Mouse (Mus musculus) stomach, postnatal 0 days (tissue): ENCODE measurements around the gene Abca9. TPM values are rescaled to one million over a fixed set of nuclear protein-coding genes. Genes with fewer than 3 reads are reported as not detected.

Experiments used
- ATAC-seq: fragments of 200-750 bp; cut with Nextera tagmentation; 2 replicates; pipeline ENCODE4 v1.8.0; 2017; ENCODE audit not compliant: low FRiP score, low TSS enrichment
- DNase-seq: peaks from one replicate; pipeline ENCODE4 v3.0.0-alpha.2; 2016; ENCODE audit warnings: low spot score
- H3K27ac ChIP-seq: fragments of 300-500 bp; sonication (generic); replicated peaks from 2 replicates; pipeline ENCODE4 v1.5.1; 2014; ENCODE audit warnings: mild to moderate bottlenecking, control low read depth
- H3K27me3 ChIP-seq: fragments of 300-500 bp; sonication (generic); 2 replicates; pipeline ENCODE4 v1.6.1; 2014; ENCODE audit warnings: low read length; ENCODE audit not compliant: control insufficient read depth, insufficient read depth
- H3K36me3 ChIP-seq: fragments of 300-500 bp; sonication (generic); 2 replicates; pipeline ENCODE4 v1.6.1; 2014; ENCODE audit warnings: low read length, mixed read lengths; ENCODE audit not compliant: control insufficient read depth, insufficient read depth
- H3K4me1 ChIP-seq: fragments of 300-500 bp; sonication (generic); replicated peaks from 2 replicates; pipeline ENCODE4 v1.6.1; 2014; ENCODE audit warnings: antibody characterized with exemption; ENCODE audit not compliant: control insufficient read depth, insufficient read depth
- H3K4me2 ChIP-seq: fragments of 300-500 bp; sonication (generic); replicated peaks from 2 replicates; pipeline ENCODE4 v1.6.1; 2014; ENCODE audit warnings: low read depth, mild to moderate bottlenecking, control low read depth, moderate library complexity
- H3K4me3 ChIP-seq: fragments of 300-500 bp; sonication (generic); 2 replicates; pipeline ENCODE4 v1.5.1; 2014; ENCODE audit warnings: low read depth, low read length, control low read depth
- H3K9ac ChIP-seq: fragments of 300-500 bp; sonication (generic); 2 replicates; pipeline ENCODE4 v1.6.1; 2014; ENCODE audit warnings: mild to moderate bottlenecking, low read length, control low read depth, mixed read lengths
- H3K9me3 ChIP-seq: fragments of 300-500 bp; sonication (generic); 2 replicates; pipeline ENCODE4 v1.6.1; 2016; ENCODE audit warnings: low read length; ENCODE audit not compliant: control insufficient read depth
- CTCF ChIP-seq: IDR thresholded peaks from 2 replicates; pipeline ENCODE4 v1.5.1; 2016; ENCODE audit warnings: antibody characterized with exemption, low read depth, mild to moderate bottlenecking, moderate library complexity
- EP300 ChIP-seq: optimal IDR thresholded peaks from 2 replicates; pipeline ENCODE3; 2016; ENCODE audit warnings: antibody characterized with exemption
- WGBS: fragments of 180-500 bp; shearing (Covaris S2); extraction: QIAGEN DNeasy Blood & Tissue Kit; methylation state at CpG from one replicate; pipeline ENCODE4 v1.1.7; 2014; 5-methylcytosine and 5-hydroxymethylcytosine counted together
- polyA plus RNA-seq: library from polyadenylated mRNA; unstranded; fragments of >200 nt; fragmentation: Nextera tagmentation; extraction: Ambion mirVana; gene quantifications from 2 replicates; pipeline ENCODE4 v1.2.1, GENCODE M21; 2015

Gene Abca9
- polyA plus RNA-seq, 1 experiment from 2014 or later = 1.0 TPM

GRCm38 (mm10) chr11:110095858-110096257, 72.1 kb downstream of the Abca9 start, which contains the start of gene Abca8a:
Gene Abca8a (minus strand): TSS chr11:110095978.
- H3K27me3 ChIP-seq = no peaks in the 10 kb centered on the region
- no peaks in the 10 kb centered on the region for H3K9me3 ChIP-seq
- H3K4me1 ChIP-seq = no peaks in the 10 kb centered on the region
- no peak within 1 kb of the TSS for H3K27ac ChIP-seq
- DNase-seq (no peak), ATAC-seq (no peak)
- peak within 1 kb of the TSS; percentile 19; the same call in 1 of the 2 replicates for H3K4me2 ChIP-seq
- H3K9ac ChIP-seq = 0 out of 2 replicates have a peak within 1 kb of the TSS, but pooled peaks have one; percentile 9
- peak within 1 kb of the TSS; percentile 6 for H3K4me3 ChIP-seq
- no peaks in the 10 kb centered on the region for H3K36me3 ChIP-seq
- no peak for TF ChIP-seq CTCF
- WGBS = 61% methylated on average over 5 of the region's 5 CpGs

GRCm38 (mm10) chr11:110094846-110095380, 73.1 kb downstream of the Abca9 start:
- H3K4me2 ChIP-seq = peak overlapping the region; percentile 19; the same call in 1 of the 2 replicates
- TF ChIP-seq EP300 (no peak), CTCF (no peak; the same call in 1 of the 2 replicates)
- 49% methylated on average over 7 of the region's 7 CpGs for WGBS
- 0 out of 2 replicates have a peak overlapping the region, but pooled peaks have one; percentile 9 for H3K9ac ChIP-seq
- no peak for DNase-seq
- peak overlapping the region; percentile 6 for H3K4me3 ChIP-seq
- H3K27me3 ChIP-seq = no peaks in the 10 kb centered on the region
- no peak overlapping the region for H3K27ac ChIP-seq
- H3K9me3 ChIP-seq = no peaks in the 10 kb centered on the region
- no peaks in the 10 kb centered on the region for H3K36me3 ChIP-seq
- H3K4me1 ChIP-seq = no peaks in the 10 kb centered on the region
- no peak for ATAC-seq

- Histone ChIP-seq H3K36me3 (no peaks in the 10 kb centered on the region), H3K27ac (no peak overlapping the region), H3K4me3 (peak overlapping the region; percentile 6; the same call in 1 of the 2 replicates), H3K9me3 (no peaks in the 10 kb centered on the region), H3K9ac (no peak overlapping the region), H3K27me3 (no peaks in the 10 kb centered on the region), H3K4me1 (no peaks in the 10 kb centered on the region), H3K4me2 (no peak overlapping the region)
- TF ChIP-seq EP300 (no peak), CTCF (no peak)
- DNase-seq (no peak), ATAC-seq (no peak)
- WGBS = 70% methylated on average over 3 of the region's 3 CpGs
Observed at GRCm38 (mm10) chr11:110094236-110094635, 73.8 kb downstream of the Abca9 start.

- H3K4me1 ChIP-seq = no peaks in the 10 kb centered on the region
- 50% methylated on average over 2 of the region's 2 CpGs for WGBS
- ATAC-seq (no peak), DNase-seq (no peak)
- no peak overlapping the region for H3K27ac ChIP-seq
- H3K9me3 ChIP-seq = no peaks in the 10 kb centered on the region
- no peaks in the 10 kb centered on the region for H3K27me3 ChIP-seq
- H3K9ac ChIP-seq = no peak overlapping the region
- H3K4me3 ChIP-seq = no peak overlapping the region
- H3K4me2 ChIP-seq = no peak overlapping the region
- no peaks in the 10 kb centered on the region for H3K36me3 ChIP-seq
- no peak for TF ChIP-seq CTCF
- TF ChIP-seq EP300 = no peak
Observed at GRCm38 (mm10) chr11:110091328-110091727, 76.7 kb downstream of the Abca9 start.

- Histone ChIP-seq H3K4me2 (no peak overlapping the region), H3K4me3 (no peak overlapping the region), H3K27me3 (no peaks in the 10 kb centered on the region), H3K36me3 (no peaks in the 10 kb centered on the region), H3K9ac (no peak overlapping the region), H3K27ac (no peak overlapping the region), H3K4me1 (no peaks in the 10 kb centered on the region), H3K9me3 (no peaks in the 10 kb centered on the region)
- 55% methylated on average over 3 of the region's 3 CpGs for WGBS
- DNase-seq (no peak), ATAC-seq (no peak)
- TF ChIP-seq EP300 (no peak), CTCF (no peak)
Observed at GRCm38 (mm10) chr11:110072158-110072557, 95.8 kb downstream of the Abca9 start.

GRCm38 (mm10) chr11:110061032-110061431, 107.0 kb downstream of the Abca9 start:
- Histone ChIP-seq H3K36me3 (no peaks in the 10 kb centered on the region), H3K27me3 (no peaks in the 10 kb centered on the region), H3K4me1 (no peaks in the 10 kb centered on the region), H3K9ac (no peak overlapping the region), H3K27ac (no peak overlapping the region), H3K4me3 (no peak overlapping the region), H3K4me2 (no peak overlapping the region), H3K9me3 (no peaks in the 10 kb centered on the region)
- WGBS = 35% methylated on average over 4 of the region's 4 CpGs
- DNase-seq (no peak), ATAC-seq (no peak)
- TF ChIP-seq EP300 (no peak), CTCF (no peak)
